Mouse (Mus musculus): Measurements from ENCODE around the gene Slfn4.
A peak's percentile ranks its signal among the peaks of the same experiment; 100 is the strongest.
"Not testable (repeated sequence)": the region's sequence is repeated elsewhere in the genome, so short reads cannot be mapped to it uniquely, and the experiment has no call there.

Gene Slfn4

GRCm38 (mm10) chr11:83174948-83175539 is at the start of gene Slfn4:
Gene Slfn4 (plus strand): TSS chr11:83175186.
- DNase-seq = no peak

- not testable (repeated sequence) for DNase-seq
Measured at GRCm38 (mm10) chr11:83125633-83126032, 49.4 kb upstream of the Slfn4 start.

- not testable (repeated sequence) for DNase-seq
Measured at GRCm38 (mm10) chr11:83137253-83137652, 37.7 kb upstream of the Slfn4 start.

GRCm38 (mm10) chr11:83148939-83149338 is 26.0 kb upstream of the Slfn4 start:
- DNase-seq = not testable (repeated sequence)

GRCm38 (mm10) chr11:83191134-83191893 is 16.3 kb downstream of the Slfn4 start, which contains the start of gene Slfn3:
Gene Slfn3 (plus strand): TSS chr11:83191330.
- peak; percentile 6 to 15 for DNase-seq

GRCm38 (mm10) chr11:83192001-83192400 is 17.0 kb downstream of the Slfn4 start:
- DNase-seq = no peak

- no peak for DNase-seq
Measured at GRCm38 (mm10) chr11:83205002-83205401, 30.0 kb downstream of the Slfn4 start.

- no peak for DNase-seq
Measured at GRCm38 (mm10) chr11:83216119-83216518, 41.1 kb downstream of the Slfn4 start.

GRCm38 (mm10) chr11:83221328-83221877 is 46.4 kb downstream of the Slfn4 start:
- DNase-seq = no peak

GRCm38 (mm10) chr11:83223367-83223766 is 48.4 kb downstream of the Slfn4 start:
- DNase-seq = no peak

- not testable (repeated sequence) for DNase-seq
Measured at GRCm38 (mm10) chr11:83223793-83224192, 48.8 kb downstream of the Slfn4 start.

- no peak for DNase-seq
Measured at GRCm38 (mm10) chr11:83224217-83224616, 49.2 kb downstream of the Slfn4 start.

GRCm38 (mm10) chr11:83224750-83225149 is 49.8 kb downstream of the Slfn4 start:
- DNase-seq = no peak

- no peak for DNase-seq
Measured at GRCm38 (mm10) chr11:83225371-83225960, 50.5 kb downstream of the Slfn4 start.

- no peak for DNase-seq
Measured at GRCm38 (mm10) chr11:83227926-83228723, 53.1 kb downstream of the Slfn4 start.

GRCm38 (mm10) chr11:83230966-83231365 is 56.0 kb downstream of the Slfn4 start:
- peak; percentile 2 to 4 for DNase-seq

- DNase-seq = not testable (repeated sequence)
Measured at GRCm38 (mm10) chr11:83233621-83234020, 58.6 kb downstream of the Slfn4 start.

GRCm38 (mm10) chr11:83237390-83237789 is 62.4 kb downstream of the Slfn4 start:
- DNase-seq = not testable (repeated sequence)

- no peak for DNase-seq
Measured at GRCm38 (mm10) chr11:83238389-83238788, 63.4 kb downstream of the Slfn4 start.

- no peak for DNase-seq
Measured at GRCm38 (mm10) chr11:83239811-83240210, 64.8 kb downstream of the Slfn4 start.
